Mouse (Mus musculus): ENCODE data around the gene Serpina3f.

DNA sequence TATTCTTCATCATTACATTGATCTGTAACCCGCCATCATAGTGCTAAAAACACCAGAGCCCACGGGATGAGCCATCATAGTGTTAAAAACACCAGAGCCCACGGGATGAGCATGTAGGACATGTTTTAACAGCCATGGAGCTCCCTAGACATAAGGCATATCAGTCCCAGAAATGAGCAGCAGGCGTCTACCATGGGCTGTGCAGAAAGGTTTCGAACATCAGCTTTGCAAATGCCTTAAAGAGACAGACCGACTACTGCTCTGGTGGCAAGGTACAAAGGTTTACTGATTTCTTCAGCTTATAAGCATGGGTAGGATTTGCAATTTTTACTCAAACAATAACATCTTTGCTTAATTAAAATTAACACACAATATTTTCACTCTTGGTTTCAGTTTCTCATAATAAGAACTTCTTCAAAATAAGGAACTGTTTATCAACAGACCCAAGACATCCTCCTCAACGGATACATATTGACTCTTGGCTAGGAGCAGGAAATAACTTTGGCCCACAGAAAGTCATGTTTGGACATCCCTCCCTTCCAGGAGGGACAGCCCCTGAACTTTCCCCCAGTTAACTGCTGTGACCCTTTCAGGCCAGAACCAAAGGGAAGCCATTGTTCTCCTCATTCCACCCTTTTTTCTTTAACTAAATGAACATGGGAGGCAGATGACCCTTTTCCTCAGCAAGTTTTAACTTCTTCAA lies 10.4 kb downstream of the Serpina3f start:
- no peak for TF ChIP-seq CTCF (IDR thresholded peaks at IDR 0.05; ENCODE audit: low read depth)
- no peak for TF ChIP-seq EP300 (IDR thresholded peaks at IDR 0.05; ENCODE audit: low read depth)
